Comparison of ENCODE assay signal across 21 mouse cellular contexts in genomic region chr11:80742462-80742861, GRCm38 (mm10).
"Had no signal": no experiment of that assay in that cellular context is flagged by ENCODE, and none has a peak within 500 bp of the region (broad histone marks: within the 10 kb centered on the region; RNA-seq: fewer than 3 reads in every experiment).

No protein-coding gene starts in this region.

- DNase-seq: cerebellum, adult 2 months; cerebellum, adult 8-10 months; cerebellum, adult 9-10 months; cerebellum, adult 9-11 months; cerebellum, postnatal 10 days; cerebellum, postnatal 14 days; cerebellum, postnatal 25 days; cerebellum, postnatal 36 days; embryo, embryonic 11 days; forebrain, postnatal 0 days; gastrocnemius, adult 2 months; gastrocnemius, postnatal 10 days; gastrocnemius, postnatal 14 days; gastrocnemius, postnatal 25 days; gastrocnemius, postnatal 36 days; heart, adult 18-20 months; heart, adult 2 months had no signal

- ATAC-seq: forebrain, embryonic 13.5 days; forebrain, embryonic 14.5 days; forebrain, embryonic 15.5 days; forebrain, embryonic 16.5 days; forebrain, postnatal 0 days had no signal
